Mouse (Mus musculus) gonadal fat pad, adult 2 months (tissue): Measurements from ENCODE around the gene Plekhm1. TPM values are rescaled to one million over a fixed set of nuclear protein-coding genes. Genes with fewer than 3 reads are reported as not detected.

Source experiments
- DNase-seq: peaks from one replicate; pipeline ENCODE4 v3.0.0-alpha.2; 2012; ENCODE audit warnings: low read depth
- polyA plus RNA-seq: library from polyadenylated mRNA; depleted of rRNA; stranded (reverse); fragments of >200 nt; gene quantifications from 2 replicates; pipeline ENCODE4 v1.2.3, GENCODE M21; 2012

Gene Plekhm1
- polyA plus RNA-seq, 1 experiment: 22.3 TPM

DNA sequence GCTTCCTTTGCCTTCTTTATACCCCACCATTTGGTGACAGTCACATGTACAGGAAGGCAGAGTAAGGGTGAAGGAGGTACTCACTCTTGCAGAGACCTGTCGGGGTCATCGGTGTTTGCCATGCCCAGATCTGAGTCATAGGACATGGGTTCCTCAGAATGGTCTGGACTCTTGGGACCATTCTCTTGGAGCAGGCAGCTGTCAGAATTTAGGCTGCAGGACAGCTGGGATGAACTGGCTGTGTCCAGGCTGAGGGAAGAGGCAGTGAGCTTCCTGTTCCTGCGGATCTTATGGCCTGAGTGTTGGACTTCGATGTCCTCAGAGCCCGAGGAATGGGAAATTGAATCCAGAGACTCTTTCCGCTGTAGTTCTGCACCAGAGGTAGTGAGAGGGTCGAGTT is 17.9 kb downstream of the Plekhm1 start:
- DNase-seq: no peak

GRCm38 (mm10) chr11:103394025-103394424 is 18.5 kb downstream of the Plekhm1 start:
- DNase-seq: no peak

DNA sequence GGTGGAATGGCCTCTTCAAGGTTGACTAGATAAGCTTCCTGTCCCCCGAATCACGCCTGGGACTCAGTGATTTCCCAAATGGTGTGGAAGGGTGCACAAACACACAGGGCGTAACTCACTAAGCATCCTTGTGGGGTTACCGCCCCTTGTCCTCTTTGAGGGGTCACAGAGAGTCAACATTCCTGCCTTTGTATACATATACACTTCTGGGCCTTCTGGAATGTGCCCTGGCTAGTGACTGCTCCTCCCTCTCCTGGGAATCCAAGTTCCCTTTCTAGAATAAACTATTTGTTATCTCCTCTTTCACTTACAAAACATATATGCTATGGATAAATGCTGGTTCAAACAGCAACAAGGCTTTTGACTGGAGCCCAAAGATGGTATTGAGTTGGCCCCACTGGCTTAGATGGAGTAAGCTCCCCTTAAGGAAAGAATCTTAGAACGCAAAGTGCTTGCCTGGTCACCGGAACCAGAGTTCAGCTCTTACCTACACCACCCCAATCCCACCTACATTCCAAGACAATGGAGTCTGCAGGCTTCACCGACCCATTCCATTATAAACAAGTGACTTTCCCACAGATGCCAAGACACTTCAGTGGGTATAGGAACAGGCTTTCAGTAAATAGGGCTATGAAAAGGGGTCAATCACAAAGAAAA is 24.5 kb downstream of the Plekhm1 start:
- no peak for DNase-seq

GRCm38 (mm10) chr11:103386827-103387226 is 25.7 kb downstream of the Plekhm1 start:
- DNase-seq: no peak

- DNase-seq: no peak
Measured at GRCm38 (mm10) chr11:103381956-103382613, 30.4 kb downstream of the Plekhm1 start.

DNA sequence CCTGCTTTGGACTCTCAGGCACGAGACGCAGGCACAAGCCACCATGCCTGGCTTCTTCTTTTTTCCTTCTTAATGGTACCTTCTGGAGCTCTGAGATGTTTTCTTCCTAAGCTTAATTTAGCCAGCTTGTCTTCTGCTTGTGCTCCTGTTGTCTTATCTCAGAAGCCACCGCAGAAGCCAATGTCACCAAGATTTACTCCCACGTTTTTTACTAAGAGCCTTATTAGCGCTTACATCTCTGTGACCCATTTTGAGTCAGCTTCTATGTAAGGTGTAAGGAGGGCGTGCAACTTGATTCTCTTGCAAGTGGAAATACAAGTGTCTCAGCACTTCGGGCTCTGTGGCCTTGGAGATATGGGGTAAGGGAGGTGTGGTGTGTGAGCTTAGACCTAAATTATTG is 31.0 kb downstream of the Plekhm1 start:
- no peak for DNase-seq

DNA sequence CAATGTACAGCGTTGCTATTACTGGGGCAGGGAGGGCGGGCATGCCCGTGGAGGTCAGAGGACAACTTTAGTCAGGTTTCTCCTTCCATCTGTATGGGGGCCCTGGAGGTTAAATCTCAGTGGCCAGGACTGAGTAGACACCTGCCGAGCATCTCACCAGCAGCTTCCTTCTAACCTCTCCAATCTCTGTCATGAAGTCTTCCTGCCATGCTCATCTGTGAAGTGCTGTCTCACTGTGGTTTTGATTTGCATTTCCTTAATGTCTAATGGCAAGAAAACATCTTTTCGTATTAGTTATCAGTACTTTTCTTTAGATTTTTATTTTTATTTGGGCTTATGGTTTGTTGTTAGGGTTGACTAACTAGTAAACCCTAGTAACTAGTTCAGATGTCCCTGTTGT is 32.0 kb downstream of the Plekhm1 start:
- no peak for DNase-seq

GRCm38 (mm10) chr11:103378341-103378740 is 34.1 kb downstream of the Plekhm1 start:
- no peak for DNase-seq

DNA sequence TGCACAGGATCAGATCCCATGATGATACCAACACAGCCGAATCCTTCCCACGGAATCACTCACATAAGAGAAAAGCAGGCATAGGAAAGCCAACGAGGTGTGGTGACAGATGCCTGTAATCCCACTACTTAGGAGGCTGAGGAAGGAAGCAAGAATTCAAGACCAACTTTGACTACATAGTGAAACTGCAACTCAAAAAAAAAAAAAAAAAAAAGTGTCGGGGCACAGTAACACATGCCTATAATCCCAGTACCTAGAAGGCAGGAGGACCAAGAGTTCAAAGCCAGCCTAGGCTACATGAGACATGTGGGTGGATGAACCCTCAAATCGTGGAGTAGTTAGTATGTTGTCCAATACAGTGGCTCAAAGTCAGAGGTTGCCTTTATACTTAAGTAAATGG is 36.7 kb downstream of the Plekhm1 start:
- no peak for DNase-seq

DNA sequence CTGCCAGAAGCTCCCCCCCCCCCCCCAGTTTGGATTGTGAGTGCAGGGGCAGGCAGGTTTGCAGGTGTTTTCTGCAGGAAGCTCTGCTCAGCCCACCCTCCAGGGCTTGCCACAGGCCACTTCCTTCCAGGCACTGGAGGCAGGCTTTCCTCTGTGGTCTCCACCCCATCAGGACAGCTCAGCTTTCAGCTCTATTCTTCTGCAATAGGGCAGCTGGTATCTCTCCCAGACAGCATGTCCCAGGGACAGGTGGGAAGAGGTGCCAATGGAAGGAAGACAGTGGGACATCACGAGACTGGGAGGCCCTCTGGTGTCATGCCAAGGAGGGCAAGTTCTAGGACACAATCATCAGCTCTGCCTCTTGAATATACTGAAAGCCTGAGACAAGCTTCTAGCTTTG is 37.2 kb downstream of the Plekhm1 start:
- DNase-seq: no peak

DNA sequence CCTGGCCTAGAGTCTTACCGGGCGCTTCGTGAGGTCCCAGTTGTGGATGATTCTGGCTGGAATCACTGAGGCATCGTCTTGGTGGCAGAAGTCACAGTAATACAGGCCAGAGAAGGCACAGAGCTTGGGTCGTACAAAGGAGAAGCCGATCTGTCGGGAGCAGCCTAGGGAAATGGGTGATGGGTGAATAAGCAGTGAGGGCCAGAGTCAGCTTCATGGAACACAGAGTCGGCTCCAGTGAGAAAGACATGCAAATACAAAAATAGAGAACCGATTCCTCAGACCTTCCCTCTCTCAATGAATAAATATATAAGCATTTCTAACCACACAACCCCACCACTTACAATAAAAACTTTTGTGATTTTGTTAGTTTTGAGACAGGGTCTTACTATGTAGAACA is 38.6 kb downstream of the Plekhm1 start:
- no peak for DNase-seq

GRCm38 (mm10) chr11:103372561-103372960 is 39.9 kb downstream of the Plekhm1 start:
- no peak for DNase-seq

GRCm38 (mm10) chr11:103372068-103372467 is 40.4 kb downstream of the Plekhm1 start:
- DNase-seq: no peak

GRCm38 (mm10) chr11:103371222-103371539 is 41.3 kb downstream of the Plekhm1 start:
- no peak for DNase-seq

DNA sequence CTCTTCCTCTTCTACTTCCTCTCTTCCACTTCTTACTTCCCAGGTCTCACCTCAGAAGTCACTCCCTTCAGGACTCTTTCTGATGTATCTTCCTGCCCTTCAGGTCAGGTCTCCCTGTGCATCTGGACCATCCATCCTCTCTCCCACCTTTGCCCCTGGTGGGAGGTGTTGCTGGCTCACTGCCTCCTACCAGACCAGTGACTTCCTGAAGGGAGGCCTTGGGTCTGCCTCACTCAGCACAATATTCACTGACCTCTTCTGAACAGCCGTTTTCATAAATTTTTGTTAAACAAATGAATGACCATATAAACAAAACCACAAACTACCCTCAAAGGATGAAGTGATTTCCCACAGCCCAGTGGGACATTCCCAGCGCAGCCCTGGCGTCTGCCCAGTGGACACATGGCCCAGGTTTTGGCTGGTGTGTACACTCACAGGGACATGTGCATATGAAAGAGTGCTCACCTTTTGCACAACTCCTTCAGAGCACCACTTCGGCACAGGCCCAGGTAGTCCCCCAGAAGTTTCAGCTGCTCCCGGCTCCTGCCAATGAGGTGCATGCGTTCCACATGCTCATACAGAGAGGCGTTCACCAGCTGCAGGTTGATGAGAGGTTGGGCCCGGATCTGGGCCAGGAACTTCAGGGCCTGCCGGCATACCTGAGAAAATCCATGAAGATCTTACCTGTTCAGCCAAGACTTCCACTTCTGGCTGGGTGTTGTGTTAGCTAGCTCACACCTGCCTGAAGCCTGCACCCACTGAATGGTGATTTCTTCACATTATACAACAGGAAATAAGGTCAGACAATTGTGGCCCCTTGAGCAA is 41.9 kb downstream of the Plekhm1 start:
- no peak for DNase-seq

DNA sequence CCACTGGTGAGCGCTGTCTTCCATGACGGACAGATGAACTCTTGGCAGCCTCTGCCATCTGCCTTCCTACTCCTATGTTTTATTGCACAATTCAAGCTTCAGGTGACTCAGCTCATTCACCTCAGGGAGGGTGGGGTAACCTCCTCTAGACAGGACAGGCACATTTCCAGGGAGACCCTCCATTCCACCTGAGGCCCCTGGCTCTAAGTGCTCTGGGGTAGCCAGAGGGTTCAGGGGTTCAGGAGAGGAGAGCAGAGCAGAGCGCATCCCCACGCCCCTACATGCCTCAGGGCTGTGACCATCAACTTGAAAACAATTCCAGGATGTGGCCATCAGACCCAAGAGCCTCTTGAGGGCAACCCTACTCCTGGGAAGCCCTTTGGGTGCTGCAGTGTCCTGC is 47.0 kb downstream of the Plekhm1 start:
- DNase-seq: no peak

GRCm38 (mm10) chr11:103365022-103365421 is 47.5 kb downstream of the Plekhm1 start:
- DNase-seq: no peak

DNA sequence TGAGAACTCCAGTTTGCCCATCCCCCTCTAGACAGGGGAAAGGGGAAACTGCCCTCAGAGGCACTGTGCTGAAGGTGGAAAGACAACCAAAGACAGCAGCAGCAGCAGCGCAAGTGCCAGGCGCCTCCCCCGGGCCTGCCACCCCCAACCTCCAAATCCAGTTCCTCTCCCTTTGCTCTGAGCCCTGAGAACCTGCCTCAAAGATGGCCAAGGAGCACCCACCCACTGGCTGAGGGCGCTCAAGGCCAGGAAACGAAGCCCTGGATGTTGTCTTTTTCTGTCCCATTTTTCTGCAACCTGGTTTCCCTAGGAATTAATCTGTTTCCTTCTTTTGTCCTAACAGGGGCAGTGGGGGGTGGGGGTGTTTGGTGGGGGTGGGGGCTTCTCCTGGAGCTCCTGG is 48.2 kb downstream of the Plekhm1 start:
- DNase-seq: no peak

DNA sequence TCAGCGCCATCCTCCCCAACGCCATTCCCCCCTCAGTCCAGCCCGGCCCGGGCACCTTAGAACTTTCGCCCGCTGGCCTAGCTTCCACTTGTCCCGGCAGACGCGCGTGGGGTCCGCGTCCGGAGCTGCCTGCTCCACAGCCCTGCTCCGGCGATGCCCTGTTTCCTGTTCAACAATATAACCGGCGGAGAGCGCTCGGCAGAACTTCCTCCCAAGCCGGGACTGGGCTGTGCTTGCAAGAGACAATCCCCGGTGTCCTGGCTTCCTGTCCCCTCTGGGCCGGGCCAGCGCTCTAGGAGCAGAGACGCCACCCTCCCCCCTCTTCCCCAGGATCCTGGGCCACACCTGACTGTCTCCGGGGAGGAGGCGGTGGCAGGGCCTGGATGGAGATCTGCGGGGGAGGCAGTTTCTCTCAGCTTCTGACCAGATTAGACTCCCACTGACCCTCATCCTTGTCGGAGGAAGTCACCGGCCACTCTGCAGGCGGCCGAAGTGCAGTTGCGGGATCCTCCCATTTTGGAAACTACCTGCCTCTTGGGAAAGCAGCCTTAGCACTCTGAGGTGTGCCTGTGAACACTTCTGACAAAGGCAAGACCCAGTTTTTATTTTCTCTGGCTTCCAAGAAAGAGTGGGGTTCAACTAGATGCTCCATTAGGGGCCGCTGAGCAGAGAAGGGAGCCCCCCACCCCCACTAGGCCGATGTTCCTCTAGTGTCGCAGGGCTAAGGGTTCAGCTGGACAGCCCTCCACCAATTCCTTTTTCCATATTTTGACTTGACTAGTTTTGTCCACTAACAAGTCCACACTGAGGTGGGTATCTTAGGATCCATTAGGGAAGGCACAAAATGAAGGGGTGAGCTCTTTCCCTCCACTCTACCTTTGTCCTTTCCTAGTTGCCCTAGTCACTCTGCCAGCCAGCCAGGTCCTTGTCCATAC is 49.0 kb downstream of the Plekhm1 start, which contains the start of gene Arhgap27:
Arhgap27 (minus strand) TSS at position 479 of the 935 bp plus-strand sequence.
- no peak for DNase-seq

- DNase-seq: no peak
Measured at GRCm38 (mm10) chr11:103362521-103363181, 49.8 kb downstream of the Plekhm1 start.

DNA sequence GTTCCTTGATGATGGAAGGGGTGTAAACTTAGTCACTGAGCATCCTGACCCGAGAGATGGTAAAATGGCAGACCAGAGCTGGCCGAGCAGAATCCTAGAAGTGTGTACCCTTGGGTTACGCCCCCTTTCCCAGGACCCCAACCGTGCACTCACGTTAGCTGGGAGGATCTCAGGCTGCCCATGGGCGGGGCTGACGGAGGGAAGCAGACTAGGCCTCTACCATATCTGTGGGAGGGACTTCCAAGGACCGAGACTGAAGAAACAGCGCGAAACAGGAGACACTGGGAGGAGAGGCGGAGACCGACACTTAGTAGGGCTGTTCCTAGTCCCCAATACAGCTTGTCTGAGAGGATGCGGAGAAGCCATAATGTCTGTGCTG is 50.4 kb downstream of the Plekhm1 start:
- DNase-seq: no peak
